Mouse (Mus musculus) right cerebral cortex, postnatal 25 days (tissue): Measurements from ENCODE around the gene Dock6.

Experiments
- DNase-seq: peaks from one replicate; pipeline ENCODE4 v3.0.0; 2022

Dock6 gene

DNA sequence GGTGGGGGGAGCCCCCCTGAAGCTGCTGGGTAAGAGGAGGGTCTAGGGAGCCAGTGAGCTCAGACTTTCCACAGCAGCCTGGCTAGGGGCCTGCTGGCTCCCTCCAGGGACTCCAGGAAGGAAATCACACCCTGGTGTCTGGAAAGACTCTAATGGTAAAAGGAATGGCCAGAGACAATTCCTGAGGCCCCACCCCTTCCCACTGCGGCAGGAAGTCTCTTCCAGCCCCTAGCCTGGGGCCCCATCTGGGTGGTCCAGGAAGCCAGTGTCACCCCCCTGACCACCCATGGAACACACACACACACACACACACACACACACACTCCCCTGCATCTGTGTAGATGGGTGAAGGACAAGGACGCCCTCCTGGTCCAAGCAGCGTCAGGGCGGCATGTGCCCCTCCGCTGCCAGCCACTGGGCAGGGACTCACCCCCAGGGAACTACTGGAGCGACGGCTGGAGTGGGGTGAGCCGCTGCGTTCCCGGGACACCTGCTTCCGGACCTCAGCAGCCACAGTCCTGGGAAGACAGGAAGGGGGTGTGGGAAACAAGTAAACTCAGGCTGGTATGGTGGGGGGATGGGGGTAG lies 5.6 kb downstream of the Dock6 start:
- no peak for DNase-seq

DNA sequence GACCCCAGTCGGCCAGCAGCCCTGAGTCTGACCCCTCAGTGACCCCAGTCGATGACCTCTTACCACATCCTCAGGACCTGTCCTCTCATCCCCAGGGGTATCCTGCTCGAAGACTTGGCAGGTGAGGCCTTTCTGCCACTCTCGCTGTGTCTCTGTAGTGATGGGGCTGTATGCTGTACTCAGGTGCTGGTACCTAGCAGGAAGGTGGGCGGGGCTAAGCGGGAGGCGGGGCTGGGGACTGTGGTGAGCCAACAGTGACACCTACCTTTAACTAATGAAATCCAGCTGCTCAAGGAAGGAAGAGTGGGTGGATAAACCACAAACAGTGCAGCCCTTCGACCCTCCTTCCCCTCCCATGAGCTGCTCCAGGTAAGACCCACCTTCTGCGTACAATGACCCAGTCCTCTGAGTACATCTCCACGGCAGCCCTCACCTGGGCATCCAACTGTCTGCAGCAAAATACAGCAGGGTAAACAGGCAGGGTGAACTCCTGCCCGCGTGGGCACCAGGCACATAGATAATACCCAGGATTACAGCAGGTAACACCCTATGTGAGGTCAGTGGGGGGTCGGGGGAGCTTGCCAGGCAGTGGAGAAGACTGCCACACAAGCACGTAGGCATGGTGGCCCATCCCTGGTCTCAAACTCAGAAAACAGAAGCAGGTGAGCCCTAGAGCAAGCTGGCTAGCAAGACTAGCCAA lies 6.9 kb downstream of the Dock6 start:
- DNase-seq: no peak

DNA sequence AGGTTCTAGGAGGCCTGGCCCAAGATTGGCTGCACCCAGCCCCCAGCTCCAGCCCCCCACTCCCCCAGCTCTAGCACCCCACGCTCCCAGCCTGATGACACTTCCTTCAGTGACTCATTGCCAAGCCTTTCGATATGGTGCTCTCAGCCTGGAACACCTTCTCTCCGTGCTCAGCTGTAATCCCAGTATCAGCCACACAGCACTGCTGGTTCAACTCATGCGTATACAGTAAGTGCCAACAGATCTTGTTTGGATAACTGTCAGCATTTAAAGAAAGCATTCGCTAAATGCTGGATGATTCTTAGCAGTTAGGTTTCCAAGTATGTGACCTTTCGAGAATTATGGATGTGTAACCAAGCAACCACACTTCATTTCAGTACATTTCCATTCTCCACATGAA lies 9.3 kb downstream of the Dock6 start:
- DNase-seq: peak; percentile 27

DNA sequence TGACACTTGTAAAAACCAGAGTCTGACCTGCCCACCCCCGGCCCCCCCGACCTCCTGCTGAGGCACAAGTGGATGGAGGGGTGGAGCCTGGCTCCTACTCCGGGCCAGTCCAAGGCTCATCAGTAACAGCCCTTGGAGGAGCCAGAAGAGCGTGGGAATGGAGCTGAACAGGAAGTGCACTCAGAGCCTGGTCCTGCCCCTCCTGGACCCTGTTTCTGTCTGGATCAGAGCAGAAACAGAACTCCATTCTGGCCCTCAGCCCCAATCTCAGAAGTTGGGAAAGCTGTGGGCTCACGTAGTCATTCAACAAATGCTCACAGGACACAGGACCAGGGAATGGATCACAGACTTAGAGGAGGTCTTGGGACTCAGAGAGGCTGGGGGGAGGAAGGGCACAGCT lies 10.0 kb downstream of the Dock6 start:
- DNase-seq: no peak

DNA sequence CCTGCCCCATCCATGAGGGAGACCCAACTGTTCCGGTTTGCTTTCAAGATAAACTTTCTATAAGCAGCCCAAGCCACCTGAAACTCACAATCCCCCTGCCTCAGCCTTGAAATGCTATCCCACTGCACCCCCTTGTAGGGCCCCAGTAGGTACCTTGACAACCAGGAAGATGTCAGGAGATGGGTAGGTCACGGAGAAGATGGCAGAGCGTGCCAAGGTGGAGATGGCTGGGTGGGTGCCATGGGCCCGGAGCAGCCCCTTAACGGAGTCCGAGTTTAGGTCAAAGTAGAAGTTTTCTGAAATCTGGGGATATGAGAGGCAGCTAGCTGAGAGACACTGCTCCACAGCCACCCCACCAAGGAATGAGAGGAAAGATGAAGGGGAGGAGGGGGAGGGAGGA lies 11.1 kb downstream of the Dock6 start:
- DNase-seq: no peak

DNA sequence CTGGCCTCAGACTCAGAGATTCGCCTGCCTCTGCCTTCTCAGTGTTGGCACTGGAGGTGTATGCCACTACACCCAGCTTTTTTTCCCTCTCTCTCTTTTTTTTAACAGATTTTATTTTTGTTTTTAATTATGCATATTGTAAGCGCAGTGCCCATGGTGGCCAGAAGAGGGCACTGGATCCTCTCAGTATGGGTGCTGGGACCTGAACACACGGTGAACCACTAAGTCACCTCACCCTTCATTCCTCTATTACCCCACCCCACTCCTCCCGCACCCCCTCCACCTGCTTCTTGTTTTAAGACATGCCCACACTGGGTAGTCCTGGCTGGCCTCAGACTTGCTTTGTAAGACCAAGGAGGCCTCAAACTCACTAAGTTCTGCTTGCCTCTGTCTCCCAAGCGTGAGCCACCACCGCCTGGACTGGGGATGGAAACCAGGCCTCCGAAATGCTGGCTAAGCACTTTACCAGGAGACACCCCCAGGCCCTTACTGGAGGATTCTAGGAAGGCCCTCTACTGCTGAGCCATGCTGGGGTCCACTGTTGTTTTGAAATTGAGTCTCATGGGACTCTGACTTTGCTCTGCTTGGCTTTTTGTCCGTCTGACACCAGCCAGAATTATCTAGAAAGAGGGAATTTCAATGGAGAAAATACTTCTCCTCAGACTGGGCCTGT lies 12.2 kb downstream of the Dock6 start:
- no peak for DNase-seq

DNA sequence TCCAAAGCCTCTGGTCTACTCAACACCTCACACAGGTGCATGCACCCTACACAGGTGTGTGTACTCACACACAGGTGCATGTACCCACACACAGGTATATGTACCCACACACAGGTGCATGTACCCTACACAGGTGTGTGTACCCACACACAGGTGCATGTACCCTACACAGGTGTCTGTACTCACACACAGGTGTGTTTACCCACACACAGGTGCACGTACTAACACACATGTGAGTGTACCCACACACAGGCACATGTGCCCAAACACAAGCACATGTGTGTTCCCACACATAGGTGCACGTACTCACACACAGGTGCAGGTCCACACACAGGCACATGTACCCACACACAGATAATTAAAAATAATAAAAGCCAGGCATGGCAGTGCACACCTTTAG lies 14.7 kb downstream of the Dock6 start:
- DNase-seq: no peak

DNA sequence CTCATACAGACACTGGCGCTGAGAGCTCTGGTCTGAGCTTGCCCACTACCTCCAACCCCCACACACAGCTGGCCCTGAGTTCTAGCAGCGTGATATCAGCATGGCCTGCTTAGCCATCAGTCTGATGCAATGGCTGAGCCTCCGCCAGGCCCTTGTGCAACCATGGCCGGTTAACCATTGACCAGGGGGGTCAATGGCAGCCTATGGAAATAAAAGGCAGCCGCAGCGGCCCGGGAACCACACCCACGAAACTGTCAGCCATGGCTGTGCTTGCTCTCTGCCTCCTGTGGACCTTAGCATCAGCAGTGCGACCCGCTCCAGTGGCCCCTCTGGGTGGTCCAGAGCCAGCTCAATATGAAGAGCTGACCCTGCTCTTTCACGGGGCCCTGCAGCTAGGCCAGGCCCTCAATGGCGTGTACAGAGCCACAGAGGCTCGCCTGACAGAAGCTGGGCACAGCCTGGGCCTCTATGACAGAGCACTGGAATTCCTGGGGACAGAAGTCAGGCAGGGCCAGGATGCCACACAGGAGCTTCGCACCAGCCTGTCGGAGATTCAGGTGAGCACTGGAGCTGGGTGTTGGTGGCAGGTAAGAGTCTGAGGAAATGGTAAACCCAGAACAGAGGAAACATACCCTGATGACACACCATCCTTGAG lies 17.1 kb downstream of the Dock6 start, which contains the start of gene Angptl8:
TSS of gene Angptl8 (plus strand) at position 253 of the 655 bp plus-strand sequence.
- DNase-seq: no peak

DNA sequence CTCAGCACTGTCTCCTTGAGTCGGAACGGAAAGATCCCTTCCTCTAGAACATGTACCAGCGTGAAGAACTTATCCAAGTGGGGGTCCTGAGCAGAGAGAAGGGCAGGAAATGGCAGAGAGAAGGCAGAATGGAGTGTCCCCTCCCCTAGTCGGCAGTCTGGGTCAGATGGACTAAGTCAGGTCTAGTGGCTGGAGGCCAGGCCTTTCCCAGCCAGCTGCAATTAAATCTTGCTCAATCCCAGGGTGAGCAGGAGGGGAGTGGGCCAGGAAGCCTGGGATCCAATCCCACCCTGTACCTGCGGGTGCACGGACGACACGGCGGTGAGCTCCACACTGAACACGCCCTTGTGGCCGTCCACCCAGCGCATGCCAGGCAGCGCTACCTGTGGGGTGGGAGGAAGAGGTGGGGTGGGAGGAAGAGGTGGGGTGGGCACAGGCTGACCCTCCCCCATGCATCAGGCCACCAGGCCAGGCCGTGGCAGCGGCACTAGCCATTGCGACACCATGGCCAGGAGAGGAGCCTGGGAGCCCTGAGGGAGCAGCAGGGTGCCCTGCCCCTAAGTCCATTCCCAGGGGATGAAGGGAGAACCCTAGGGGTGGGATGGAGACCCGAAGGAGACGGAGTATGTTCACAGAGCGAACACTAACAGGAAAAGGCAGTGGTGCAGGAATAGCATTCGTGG lies 20.7 kb downstream of the Dock6 start:
- no peak for DNase-seq

DNA sequence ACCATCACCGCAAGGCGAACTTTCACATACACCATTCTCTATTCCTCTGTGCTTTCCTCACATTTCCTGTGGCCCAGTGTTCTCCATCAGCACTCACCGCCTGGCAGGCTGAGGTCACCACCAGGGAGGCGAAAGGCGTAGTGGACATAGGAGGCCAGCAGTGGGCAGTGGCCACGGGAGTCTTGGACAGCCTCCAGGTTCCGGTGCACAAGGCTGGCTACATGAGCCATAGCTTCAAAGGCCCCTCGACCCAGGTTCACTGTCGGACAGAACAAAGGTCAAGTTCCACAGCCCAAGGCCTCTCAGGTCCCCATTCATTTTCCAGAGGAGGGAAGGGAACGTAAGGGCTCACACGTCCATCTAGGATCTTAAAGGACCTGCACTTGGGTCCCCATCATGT lies 21.5 kb downstream of the Dock6 start:
- no peak for DNase-seq

DNA sequence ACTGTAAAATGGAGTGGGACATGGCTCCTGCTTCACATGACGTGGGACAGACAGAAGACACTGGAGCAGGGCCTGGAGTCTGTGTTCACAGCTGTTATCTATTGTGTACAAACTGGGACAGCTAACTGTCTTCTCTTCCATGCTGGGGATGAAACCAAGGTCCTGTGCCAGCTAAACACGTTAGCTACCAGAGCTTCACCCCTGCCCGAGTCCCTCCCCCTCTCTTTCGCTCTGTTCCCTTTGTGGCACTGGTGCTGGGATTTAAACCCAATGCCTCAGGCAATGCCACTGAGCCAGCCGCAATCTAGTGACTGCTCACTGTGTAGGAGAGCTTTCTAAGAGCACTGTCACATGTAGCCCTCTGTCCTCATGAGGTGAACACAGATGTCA lies 22.0 kb downstream of the Dock6 start:
- no peak for DNase-seq

DNA sequence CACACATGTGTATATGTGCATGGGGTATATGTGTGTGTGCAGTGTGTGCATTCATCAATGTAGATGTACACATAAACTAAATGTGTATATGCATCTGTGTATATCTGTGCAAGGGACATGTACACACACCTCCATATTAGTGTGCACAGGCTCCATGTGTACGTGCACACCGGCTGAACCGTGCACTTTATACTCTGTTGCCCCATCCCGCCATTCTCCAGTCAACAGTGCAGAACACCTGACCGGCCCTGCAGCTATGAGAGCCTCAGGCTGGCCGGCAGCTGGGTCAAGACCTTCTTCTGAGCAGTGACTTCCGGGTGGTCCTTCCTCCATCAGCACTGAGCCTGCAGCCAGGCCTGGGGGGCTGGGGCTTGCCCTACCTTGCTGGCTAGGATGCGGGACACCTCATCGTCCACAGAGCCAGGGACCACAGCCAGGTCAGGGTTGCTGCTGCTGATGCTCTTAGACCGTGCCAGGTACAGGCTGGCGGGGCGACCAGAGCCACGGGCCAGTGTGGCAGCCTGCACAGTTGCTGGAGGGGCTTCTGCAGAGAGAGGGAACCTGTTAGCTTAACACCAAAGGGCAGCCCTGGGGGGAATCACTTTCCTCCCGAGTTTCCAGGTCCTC lies 22.5 kb downstream of the Dock6 start:
- DNase-seq: no peak

DNA sequence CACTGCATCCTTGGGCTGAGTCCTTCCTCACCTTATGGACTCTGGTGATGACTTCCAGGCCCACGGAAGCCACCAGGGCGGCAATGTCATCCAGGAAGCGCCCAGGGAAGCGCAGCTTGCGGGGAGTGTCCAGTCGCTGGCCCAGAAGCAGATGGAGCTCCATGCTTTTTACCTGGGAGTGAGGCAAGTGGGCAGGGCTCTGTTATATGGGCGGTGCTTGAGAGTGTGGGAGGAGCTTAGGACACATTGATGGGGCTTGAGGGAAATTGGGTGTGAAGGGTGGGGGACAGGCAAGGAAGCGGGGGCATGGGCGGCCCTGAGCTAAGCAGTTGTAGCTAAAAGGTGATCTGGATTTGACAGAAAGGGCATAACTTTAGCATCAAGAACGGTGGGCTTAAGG lies 28.1 kb downstream of the Dock6 start:
- DNase-seq: no peak

DNA sequence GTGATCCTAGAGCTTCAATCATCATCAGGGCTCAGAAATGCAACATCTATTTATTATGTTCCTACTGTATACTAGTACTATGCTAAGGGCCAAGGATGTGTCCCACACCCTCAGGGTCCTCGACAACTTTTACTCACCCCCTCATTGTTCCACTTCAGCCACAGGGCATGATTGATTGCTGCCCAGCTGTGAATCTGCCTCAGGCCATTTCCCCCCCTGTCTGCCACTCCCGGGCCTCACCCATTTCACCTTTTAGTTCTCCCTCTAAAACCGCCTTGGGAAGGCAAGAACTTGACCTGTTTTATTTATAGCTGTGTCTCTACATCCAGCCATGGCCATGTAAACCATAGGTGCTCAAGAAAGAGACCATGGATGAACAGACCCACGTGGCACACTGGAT lies 28.5 kb downstream of the Dock6 start:
- DNase-seq: no peak

DNA sequence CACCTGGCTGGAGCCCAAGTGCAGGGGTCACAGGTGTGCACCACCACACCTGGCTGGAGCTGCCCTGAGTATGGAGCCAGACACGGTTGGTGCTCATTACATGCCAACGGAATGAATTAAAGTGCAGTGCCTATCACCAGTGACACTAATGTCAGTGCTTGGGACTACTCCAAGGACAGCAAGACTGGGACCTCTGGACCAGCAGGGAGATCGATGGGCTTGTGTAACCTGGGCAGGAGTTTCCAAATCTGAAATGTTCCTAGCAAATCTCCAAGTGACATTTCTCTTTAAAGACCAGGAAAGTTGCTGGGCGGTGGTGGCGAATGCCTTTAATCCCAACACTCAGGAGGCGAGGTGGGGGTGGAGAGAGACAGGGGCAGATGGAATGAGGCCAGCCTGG lies 29.7 kb downstream of the Dock6 start:
- no peak for DNase-seq

DNA sequence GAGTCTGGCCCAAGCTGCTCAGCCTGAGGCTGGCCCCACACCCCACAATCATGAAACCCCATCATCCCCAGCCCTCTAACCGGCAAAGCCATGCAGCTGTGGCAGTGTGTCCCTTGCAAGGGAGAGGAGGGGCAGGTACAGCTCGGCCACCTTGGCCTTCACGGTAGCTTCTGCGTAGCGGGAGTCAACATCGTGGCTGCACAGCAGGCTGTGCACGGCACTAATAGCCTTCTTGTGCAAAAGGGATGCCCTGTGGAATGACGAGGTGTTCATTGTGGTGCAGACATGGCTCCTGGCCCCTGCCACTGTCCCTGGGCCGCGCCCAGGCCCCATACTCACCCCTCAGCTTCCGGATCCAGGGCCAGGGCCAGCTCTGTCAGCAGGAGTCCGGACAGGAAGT lies 32.3 kb downstream of the Dock6 start:
- DNase-seq: no peak

DNA sequence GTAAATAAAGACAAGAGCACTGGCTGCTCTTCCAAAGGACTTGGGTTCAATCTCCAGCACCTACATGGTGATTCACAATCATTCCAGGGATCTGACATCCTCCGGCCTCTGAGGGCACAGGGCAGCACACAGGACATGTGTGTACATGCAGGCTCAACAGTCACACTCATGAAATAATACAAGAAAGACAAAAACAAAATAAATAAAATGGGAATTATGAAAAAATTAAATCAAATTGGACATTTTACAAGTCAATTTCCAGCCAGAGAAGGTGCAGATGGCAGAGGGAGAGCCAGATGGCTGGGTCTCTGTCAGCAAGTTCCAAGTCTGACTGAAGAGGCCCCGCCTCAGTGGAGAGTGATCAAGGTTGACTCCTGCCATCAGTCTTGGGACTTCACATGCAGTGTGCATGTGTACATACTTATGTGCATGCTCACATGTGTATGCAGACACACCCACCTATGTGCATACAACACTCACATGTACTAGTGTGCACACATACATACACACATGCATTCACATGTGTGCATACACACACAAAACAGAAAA lies 33.2 kb downstream of the Dock6 start:
- no peak for DNase-seq

DNA sequence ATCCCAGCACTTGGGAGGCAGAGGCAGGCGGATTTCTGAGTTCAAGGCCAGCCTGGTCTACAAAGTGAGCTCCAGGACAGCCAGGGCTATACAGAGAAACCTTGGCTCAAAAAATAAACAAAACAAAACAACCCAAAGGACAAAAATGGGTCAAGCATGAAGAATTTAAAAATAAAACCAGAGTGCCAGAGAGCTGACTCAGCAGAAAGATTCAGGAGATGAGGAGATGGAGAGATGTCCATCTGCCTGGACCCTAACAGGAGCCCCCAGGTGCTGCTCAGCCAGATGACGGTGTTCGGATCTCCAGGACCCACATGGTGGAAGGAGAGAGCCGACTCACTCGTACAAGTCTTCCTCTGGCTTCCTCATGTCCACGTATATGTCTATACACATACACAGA lies 33.9 kb downstream of the Dock6 start:
- no peak for DNase-seq

DNA sequence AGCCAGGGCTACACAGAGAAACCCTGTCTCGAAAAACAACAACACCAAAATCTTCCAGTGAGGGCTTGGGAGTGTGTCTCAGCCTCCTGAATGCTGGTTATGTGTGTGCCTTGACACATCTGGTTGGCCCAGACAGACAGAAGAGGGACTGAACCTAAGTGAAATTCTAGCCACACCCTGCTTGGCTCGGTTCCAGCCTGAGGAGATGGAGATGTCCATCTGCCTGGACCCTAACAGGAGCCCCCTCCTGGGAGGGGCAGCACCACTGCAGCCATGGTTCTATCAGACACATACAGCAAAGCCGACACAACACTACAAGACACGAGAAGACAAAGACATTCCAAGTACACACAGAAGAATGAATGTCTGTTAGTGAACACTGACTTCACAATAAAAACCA lies 34.3 kb downstream of the Dock6 start:
- DNase-seq: no peak

DNA sequence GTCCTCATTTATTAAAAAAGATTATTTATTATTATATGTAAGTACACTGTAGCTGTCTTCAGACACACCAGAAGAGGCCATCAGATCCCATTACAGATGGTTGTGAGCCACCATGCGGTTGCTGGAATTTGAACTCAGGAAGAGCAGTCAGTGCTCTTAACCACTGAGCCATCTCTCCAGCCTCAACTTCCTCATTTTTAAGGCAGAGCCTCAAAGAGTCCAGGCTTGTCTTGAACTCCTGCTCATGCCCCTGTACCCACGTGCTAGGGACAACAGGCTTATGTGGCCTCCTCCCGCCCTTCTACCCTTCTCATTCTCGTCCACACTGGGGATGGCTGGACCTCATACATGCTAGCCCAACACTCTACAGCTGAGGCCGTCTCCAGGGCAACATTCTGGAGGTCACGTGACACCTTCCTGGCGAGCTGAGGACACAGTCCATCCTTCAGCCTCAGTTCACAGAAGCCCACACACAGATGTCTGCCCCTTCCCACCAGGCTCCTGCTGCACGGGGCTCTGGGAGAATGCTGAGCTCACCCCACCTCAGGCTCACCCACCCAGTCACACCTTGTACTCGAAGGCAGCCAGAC lies 35.6 kb downstream of the Dock6 start:
- DNase-seq: no peak

DNA sequence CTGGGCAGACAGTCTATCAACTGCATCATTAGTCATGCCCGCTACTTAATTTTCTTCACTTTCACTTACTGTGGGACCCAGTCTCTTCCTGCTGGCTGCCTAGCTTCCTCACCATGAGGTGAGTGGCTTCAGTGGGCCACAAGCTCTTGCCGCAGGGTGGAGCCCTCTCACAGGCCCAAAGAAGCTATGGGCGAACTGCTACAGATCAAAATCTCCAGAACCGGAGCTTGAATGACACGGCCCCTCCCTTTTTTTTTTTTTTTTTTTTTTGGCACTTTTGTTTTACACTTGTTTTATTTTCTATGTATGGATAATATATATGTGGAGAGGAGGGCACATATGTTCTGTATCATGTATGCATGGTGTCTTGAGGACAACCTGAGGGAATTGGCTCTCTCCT lies 41.3 kb downstream of the Dock6 start:
- no peak for DNase-seq

DNA sequence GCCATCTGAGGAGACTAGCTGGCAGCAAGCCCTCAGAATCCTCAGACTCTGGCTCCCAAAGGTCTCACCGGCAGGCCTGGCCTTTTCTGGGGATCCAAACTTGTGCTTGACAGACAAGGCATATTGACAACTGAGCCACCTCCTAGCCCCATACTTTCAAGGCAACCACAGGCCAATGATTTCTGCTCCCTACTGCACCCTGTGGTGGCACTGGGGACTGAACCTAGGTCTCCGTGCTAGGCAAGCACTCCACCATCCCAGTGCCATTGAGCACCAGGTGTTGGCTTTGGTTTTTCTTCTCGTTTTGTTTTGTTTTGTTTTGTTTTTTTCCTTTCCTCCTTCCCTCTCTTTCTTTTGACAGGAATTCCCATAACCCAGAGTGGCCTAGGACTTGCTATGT lies 43.9 kb downstream of the Dock6 start:
- DNase-seq: no peak
